Mouse (Mus musculus) cerebellum, adult 2 months (tissue): Measurements from ENCODE around the gene Retreg2. TPM values are rescaled to one million over a fixed set of nuclear protein-coding genes. Genes with fewer than 3 reads are reported as not detected.
A peak's percentile ranks its signal among the peaks of the same experiment; 100 is the strongest.

Experiments
- DNase-seq, 2 experiments: peaks; one replicate each; pipeline ENCODE4 v3.0.0; 2021
- H3K27ac ChIP-seq: fragments of 200-500 bp; 2 replicates; pipeline ENCODE4 v1.5.1; 2012; ENCODE audit warnings: low read length, control low read depth, inconsistent platforms; ENCODE audit not compliant: insufficient read depth
- H3K27me3 ChIP-seq: fragments of 200-500 bp; 2 replicates; pipeline ENCODE4 v1.6.1; 2012; ENCODE audit warnings: inconsistent platforms, mild to moderate bottlenecking, low read length, moderate library complexity; ENCODE audit not compliant: control insufficient read depth, insufficient read depth
- H3K4me1 ChIP-seq: fragments of 200-500 bp; 2 replicates; pipeline ENCODE4 v1.6.1; 2011; ENCODE audit warnings: low read length; ENCODE audit not compliant: control insufficient read depth, insufficient read depth
- H3K4me3 ChIP-seq: fragments of 200-500 bp; replicated peaks from 2 replicates; pipeline ENCODE3; 2011; ENCODE audit warnings: mild to moderate bottlenecking, low read depth, low read length, control low read depth; ENCODE audit not compliant: insufficient read depth
- CTCF ChIP-seq: fragments of 200-500 bp; IDR thresholded peaks from 2 replicates; pipeline ENCODE4 v1.5.1; 2011; ENCODE audit warnings: low read depth, mild to moderate bottlenecking, control low read depth, low read length, moderate library complexity, borderline replicate concordance; ENCODE audit not compliant: insufficient read depth
- POLR2A ChIP-seq: fragments of 200-500 bp; IDR thresholded peaks from 2 replicates; pipeline ENCODE4 v1.6.1; 2011; ENCODE audit warnings: low read length, control low read depth, borderline replicate concordance; ENCODE audit not compliant: insufficient read depth
- WGBS: fragments of 180-500 bp; shearing (Covaris S2); methylation state at CpG from one replicate; pipeline ENCODE4 v1.1.7; 2018; 5-methylcytosine and 5-hydroxymethylcytosine counted together
- polyA plus RNA-seq: library from polyadenylated mRNA; depleted of rRNA; stranded (reverse); fragments of >200 nt; gene quantifications from 2 replicates; pipeline ENCODE4 v1.2.3, GENCODE M21; 2012

The Retreg2 gene
- polyA plus RNA-seq, 1 experiment, result 261 TPM

DNA sequence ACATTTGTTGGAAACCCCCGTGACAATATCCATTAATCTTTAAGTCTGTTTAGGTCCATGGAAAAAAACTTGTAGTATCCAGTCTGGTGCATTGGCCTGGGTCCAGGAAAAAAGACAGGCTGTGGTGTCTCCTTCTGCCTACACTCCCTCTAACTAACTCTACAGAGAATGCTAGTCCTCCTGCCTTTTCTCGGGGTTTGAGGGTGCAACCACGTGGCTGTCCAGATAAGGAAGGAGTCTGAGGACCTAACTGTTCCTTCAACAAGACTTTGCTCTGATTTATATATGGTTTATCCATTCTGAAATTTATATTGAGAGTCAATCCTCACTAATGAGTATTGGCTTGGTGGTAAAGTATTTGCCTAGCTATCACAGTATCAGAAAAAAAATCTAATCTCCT is 13.3 kb downstream of the Retreg2 start:
- Histone ChIP-seq H3K27me3 (no peaks in the 10 kb centered on the region), H3K4me3 (no peak overlapping the region), H3K27ac (no peak overlapping the region), H3K4me1 (no peaks in the 10 kb centered on the region)
- DNase-seq, result no peak
- WGBS, result 31% methylated on average over 3 of the region's 3 CpGs
- no peak for TF ChIP-seq CTCF
- TF ChIP-seq POLR2A, result no peak

DNA sequence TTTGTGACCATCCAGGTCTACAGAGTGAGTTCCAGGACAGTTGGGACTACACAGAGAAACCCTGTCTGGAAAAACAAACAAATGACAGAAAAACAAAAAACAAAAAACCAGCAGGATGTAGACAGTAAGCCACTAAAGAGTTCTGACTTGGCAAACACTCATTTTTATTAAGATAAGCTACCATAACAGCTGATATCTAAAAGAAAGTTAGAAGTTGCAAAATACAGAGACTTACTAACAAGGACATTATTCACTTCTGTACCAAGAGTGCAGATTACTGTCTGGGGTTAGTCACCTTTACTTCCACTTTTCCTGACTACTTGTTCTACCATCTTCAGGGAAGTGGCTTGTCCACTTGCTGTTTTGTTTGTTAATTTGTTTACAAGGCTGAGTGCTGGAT is 16.4 kb downstream of the Retreg2 start:
- no peaks in the 10 kb centered on the region for H3K4me1 ChIP-seq
- no peak for TF ChIP-seq CTCF
- no peak for TF ChIP-seq POLR2A
- no peak for DNase-seq
- H3K27ac ChIP-seq, result no peak overlapping the region
- H3K4me3 ChIP-seq, result no peak overlapping the region
- H3K27me3 ChIP-seq, result no peaks in the 10 kb centered on the region

DNA sequence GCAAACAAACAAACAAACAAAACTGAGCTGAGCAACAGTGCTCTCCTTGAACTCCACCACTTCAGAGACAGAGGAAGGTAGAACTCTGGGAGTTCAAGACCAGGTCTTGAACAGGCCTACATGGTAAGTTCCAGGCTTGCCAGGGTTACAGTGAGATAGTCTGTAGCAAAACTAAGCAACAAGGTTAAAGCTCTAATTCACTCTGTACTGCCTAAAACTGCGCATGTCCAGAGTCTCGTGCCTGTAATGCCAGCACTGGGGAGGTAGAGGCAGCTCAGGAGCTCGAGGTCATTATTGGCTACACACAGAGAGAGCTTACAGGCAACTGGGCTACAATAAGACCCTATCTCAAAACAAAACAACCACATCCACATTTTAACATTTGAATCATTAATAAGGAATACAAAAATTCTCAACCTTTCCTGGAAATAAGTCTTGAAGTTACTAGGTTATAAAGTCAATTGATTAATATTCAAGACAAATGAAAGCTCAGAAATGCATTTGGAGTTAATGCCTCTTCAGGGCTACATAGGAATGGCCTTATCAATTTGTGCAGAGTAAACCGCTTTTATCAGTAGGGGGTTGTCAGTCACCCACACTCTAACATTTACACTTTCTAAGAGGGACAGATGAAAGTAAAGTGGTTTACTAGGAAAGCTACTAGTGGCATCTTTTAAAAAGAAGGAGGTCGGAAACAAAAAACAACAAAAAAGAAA is 17.1 kb downstream of the Retreg2 start:
- H3K4me1 ChIP-seq, result no peaks in the 10 kb centered on the region
- no peak overlapping the region for H3K27ac ChIP-seq
- DNase-seq, result no peak
- H3K27me3 ChIP-seq, result no peaks in the 10 kb centered on the region
- H3K4me3 ChIP-seq, result no peak overlapping the region
- TF ChIP-seq POLR2A, result no peak
- TF ChIP-seq CTCF, result no peak
- WGBS, result 67% methylated on average over 5 of the region's 5 CpGs

DNA sequence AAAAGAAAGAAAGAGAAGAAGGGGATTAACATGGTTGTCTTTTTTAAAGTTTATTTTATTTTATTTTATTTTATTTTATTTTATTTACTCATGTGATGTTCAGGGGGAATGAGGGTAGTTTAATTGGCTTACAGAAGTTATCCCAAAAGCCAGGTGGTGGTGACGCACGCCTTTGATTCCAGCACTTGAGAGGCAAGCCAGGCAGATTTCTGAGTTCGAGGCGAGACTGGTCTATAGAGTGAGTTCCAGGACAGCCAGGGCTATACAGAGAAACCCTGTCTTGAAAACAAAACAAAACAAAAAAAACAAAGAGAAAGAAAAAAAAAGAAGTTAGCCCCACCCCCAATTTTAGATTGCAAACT is 17.7 kb downstream of the Retreg2 start:
- WGBS, result 78% methylated on average over 4 of the region's 4 CpGs
- H3K27me3 ChIP-seq, result no peaks in the 10 kb centered on the region
- no peak overlapping the region for H3K27ac ChIP-seq
- no peak for DNase-seq
- TF ChIP-seq POLR2A, result no peak
- TF ChIP-seq CTCF, result no peak
- no peak overlapping the region for H3K4me3 ChIP-seq
- no peaks in the 10 kb centered on the region for H3K4me1 ChIP-seq

DNA sequence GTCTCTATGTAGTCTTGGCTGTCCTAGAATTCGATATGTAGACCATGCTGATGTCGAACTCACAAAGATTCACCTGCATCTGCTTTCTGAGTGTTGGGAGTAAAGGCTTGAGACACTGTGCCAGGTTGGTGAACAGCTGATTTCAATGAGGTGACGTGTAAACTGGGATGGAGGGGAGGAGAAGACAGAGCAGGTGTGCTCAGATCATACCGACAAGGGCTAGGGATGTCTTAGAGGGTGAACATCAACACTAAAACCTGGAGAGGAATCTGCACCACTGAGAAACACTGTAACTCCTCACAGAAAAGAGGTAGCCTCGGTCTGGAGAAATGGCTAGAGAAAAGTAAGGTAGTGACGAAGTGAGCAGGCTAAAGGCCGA is 25.5 kb downstream of the Retreg2 start:
- H3K4me1 ChIP-seq, result no peaks in the 10 kb centered on the region
- no peak for DNase-seq
- H3K27me3 ChIP-seq, result no peaks in the 10 kb centered on the region
- H3K27ac ChIP-seq, result peak overlapping the region; percentile 2; the same call in 1 of the 2 replicates
- 6% methylated on average over 7 of the region's 7 CpGs for WGBS
- peak overlapping the region; percentile 80 for H3K4me3 ChIP-seq
- TF ChIP-seq POLR2A (no peak), CTCF (no peak)

DNA sequence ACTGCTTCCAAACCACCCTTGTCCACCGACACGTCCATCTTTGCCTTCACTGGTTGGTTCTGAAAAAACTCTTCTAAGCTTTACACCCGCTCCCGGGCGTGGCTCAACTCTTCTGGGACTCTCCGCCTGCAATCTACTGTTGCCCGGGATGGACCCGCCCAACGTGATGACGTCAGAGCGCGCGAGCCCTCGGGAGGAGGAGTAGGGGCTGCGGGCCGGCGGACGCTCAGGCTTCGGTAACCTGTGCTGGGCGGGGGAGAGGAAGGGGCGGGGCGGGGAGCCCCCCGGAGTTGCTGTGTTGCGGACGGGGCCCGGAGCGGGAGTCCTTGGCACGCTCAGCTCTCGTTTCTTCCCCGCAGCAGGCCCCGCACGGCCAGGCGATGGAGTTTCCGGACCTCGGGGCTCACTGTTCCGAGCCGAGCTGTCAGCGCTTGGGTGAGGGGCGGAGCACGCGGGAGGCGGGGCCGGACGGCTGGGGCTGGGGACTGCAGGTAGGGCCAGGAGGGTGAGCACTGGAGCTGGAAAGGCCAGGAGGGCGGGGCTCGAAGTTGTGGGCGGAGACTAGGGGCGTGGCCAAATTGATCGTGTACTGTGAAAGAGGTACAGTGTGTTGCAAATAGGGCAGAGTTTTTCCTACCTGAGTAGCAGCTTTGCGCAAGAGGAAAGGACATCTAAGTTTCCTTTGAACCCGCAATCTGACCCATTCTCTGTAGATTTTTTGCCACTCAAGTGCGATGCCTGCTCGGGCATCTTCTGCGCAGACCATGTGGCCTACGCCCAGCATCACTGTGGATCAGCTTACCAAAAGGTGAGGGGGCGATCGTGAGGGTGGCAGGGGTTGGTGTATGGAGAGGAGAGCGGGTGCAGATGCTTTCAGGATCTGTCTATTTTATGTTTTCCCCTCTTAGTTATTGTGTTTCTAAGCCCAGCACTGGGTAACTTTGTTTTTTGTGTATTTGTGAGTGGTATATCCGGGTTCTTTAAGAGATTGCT is 26.2 kb downstream of the Retreg2 start, which contains the start of gene Zfand2b:
Zfand2b (plus strand) TSS at position 175 of the 993 bp plus-strand sequence.
- H3K27me3 ChIP-seq, result no peaks in the 10 kb centered on the region
- peak; percentile 96 to 98 for DNase-seq
- peak within 1 kb of the TSS; percentile 2; the same call in 1 of the 2 replicates for H3K27ac ChIP-seq
- H3K4me1 ChIP-seq, result no peaks in the 10 kb centered on the region
- H3K4me3 ChIP-seq, result peak within 1 kb of the TSS; percentile 80
- 1% methylated on average over 58 of the region's 59 CpGs for WGBS
- TF ChIP-seq POLR2A, result peak; percentile 80; the same call in 1 of the 2 replicates
- no peak for TF ChIP-seq CTCF

DNA sequence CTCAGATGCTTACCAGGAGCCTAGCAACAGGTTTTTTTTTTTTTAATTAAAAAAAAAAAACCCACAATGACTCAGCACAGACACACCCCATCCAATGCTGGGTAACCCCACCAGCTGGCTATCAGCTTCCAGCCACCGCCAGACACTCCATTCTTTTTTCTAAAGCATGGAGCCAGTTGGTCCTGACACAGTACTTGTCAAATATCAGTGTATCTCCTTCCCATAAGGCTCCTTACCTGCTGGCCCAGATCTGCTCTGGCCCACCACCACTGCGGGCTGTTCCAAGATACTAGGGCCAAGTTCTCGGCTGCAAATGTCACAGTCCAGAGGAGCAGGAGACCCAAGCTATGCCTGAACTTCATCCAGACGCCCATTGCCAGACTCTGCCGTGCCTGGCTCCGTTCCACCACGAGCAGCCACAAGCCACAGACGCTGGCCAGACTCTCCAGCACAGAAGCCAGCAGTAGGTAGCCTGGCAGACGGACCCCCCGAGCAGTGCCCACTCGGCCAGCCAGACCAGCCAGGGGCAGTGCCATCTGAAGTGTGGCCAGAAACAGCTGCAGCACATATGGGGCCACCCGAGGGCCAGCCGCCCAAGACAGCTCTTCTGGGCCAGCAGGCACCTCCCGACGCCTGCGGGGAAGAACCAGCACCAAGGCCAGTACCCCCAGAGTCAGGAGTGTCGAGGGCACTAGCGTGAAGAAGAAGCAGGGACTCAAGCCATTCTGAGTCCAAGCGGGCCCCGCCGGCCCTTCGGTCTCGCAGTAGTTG is 36.9 kb downstream of the Retreg2 start:
- peak; percentile 63 to 69 for DNase-seq
- no peaks in the 10 kb centered on the region for H3K27me3 ChIP-seq

More for the DNA sequence above, 36.9 kb downstream of the Retreg2 start:
- Histone ChIP-seq H3K4me3 (peak overlapping the region; percentile 70), H3K27ac (no peak overlapping the region), H3K4me1 (peaks cover 3% of the 10 kb centered on the region; the same call in 1 of the 2 replicates)
- WGBS, result 1% methylated on average over 23 of the region's 23 CpGs
- TF ChIP-seq CTCF (no peak), POLR2A (no peak)
